In genomic region chr4:105169093-105169571, GRCm38 (mm10) we compare ENCODE assay signal across 10 mouse cellular contexts. TPM values are rescaled to one million over a fixed set of nuclear protein-coding genes. Genes with fewer than 3 reads are reported as not detected.
DNase-seq lines count a peak whose midpoint lies in the region; ATAC-seq lines count a peak whose summit lies in the region.
"Had no signal": no experiment of that assay in that cellular context is flagged by ENCODE, and none has a peak within 500 bp of the region (broad histone marks: within the 10 kb centered on the region; RNA-seq: fewer than 3 reads in every experiment).

No protein-coding gene starts in this region.

- no peaks in the 10 kb centered on the region for H3K27me3 ChIP-seq in heart, embryonic 10.5 days (ENCODE audit: insufficient read depth, poor library complexity, severe bottlenecking)

- DNase-seq in B cell, adult 2 months, result peak; percentile 22 to 28
- DNase-seq in ES-CJ7 (ENCODE audit: low read depth, low spot score), result peak; percentile 50
- DNase-seq in left cerebral cortex, postnatal 4 days, result no peak
- no peak for DNase-seq in cerebellum, adult 18-20 months
- DNase-seq in ovary, postnatal 10 days (ENCODE audit: low spot score), result no peak
- no peak for DNase-seq in heart, embryonic 10.5 days (ENCODE audit: low spot score)
- DNase-seq: cerebellum, adult 8-10 months had no signal

- 0 out of 4 replicates have a peak, but pooled peaks have one; percentile 19 to 38 for ATAC-seq in hematopoietic stem cell, adult 5-6 weeks (replicated peaks in 1 of 2; ENCODE audit: insufficient read depth in 1 of 2, low FRiP score in 2 of 2, low TSS enrichment in 1 of 2, low read depth in 1 of 2, poor library complexity in 2 of 2, severe bottlenecking in 2 of 2)
- peak; percentile 33 for ATAC-seq in megakaryocyte, adult 5-6 weeks (ENCODE audit: poor library complexity, severe bottlenecking)

- peaks cover 12% of the 10 kb centered on the region; the same call in 1 of the 2 replicates for H3K36me3 ChIP-seq in heart, embryonic 10.5 days

- H3K4me1 ChIP-seq in heart, embryonic 10.5 days, result peaks cover 19% of the 10 kb centered on the region

- 72% methylated on average over 7 of the region's 7 CpGs for WGBS in heart, embryonic 10.5 days

- H3K27ac ChIP-seq in heart, embryonic 10.5 days, result no peak overlapping the region

- H3K9me3 ChIP-seq in heart, embryonic 10.5 days, result no peaks in the 10 kb centered on the region

- no peak overlapping the region for H3K4me3 ChIP-seq in heart, embryonic 10.5 days
- H3K4me3 ChIP-seq: left cerebral cortex, adult 2 months had no signal

- intact Hi-C loops in left cerebral cortex, postnatal 4 days (cut with DNase I), result no loop called here

RNA-seq across cellular contexts. Expression of gene Plpp3, which starts 12.0 kb away (rescaled TPM):
- total RNA-seq in hematopoietic stem cell, adult 5-6 weeks (2017), result 0.81 and 1.1 TPM in 2 replicates
- 0.29 and 0.48 TPM in 2 replicates for total RNA-seq in megakaryocyte, adult 5-6 weeks (2015)
- 0.29 and 0.37 TPM in 2 replicates for total RNA-seq in megakaryocyte, adult 5-6 weeks (2017)
- 10 to 100 TPM; 65.1 to 71.3 TPM for total RNA-seq in left cerebral cortex, postnatal 4 days (2021)
- 22.9 and 38.5 TPM in 2 replicates for polyA plus RNA-seq in heart, embryonic 10.5 days (2016; fragmentation: Nextera tagmentation; extraction: Ambion mirVana)

RNA-seq across cellular contexts. Expression of gene Prkaa2, which starts 59.4 kb away (rescaled TPM):
- 1.8 and 1.9 TPM in 2 replicates for total RNA-seq in hematopoietic stem cell, adult 5-6 weeks (2017)
- total RNA-seq in megakaryocyte, adult 5-6 weeks (2015), result not detected in 2 replicates
- 0.04 TPM in 1 of 2 replicates, not detected in the other for total RNA-seq in megakaryocyte, adult 5-6 weeks (2017)
- total RNA-seq in left cerebral cortex, postnatal 4 days (2021), result 10 to 100 TPM; 35.5 to 40.7 TPM
- 21.2 and 40.2 TPM in 2 replicates for polyA plus RNA-seq in heart, embryonic 10.5 days (2016; fragmentation: Nextera tagmentation; extraction: Ambion mirVana)

Comparison
In these comparisons a context has a peak if more than half of its experiments do, and no peak if none do; other contexts are left out.
1. DNase-seq: peak in B cell, adult 2 months (2 of 2) and ES-CJ7 (single experiment); none in left cerebral cortex, postnatal 4 days (single experiment), cerebellum, adult 18-20 months (0 of 2), ovary, postnatal 10 days (single experiment) and heart, embryonic 10.5 days (single experiment).
2. RNA of gene Plpp3, which starts 12.0 kb away (total RNA-seq): 65.1 to 71.3 TPM in left cerebral cortex, postnatal 4 days; 0.81 to 1.1 TPM in hematopoietic stem cell, adult 5-6 weeks and 0.29 to 0.48 TPM in megakaryocyte, adult 5-6 weeks; every median in the first group is over 10 times any median in the second.
3. RNA of gene Prkaa2, which starts 59.4 kb away (total RNA-seq): 35.5 to 40.7 TPM in left cerebral cortex, postnatal 4 days; 1.8 to 1.9 TPM in hematopoietic stem cell, adult 5-6 weeks and 0.04 TPM in megakaryocyte, adult 5-6 weeks; every median in the first group is over 10 times any median in the second.